Mouse (Mus musculus) left cerebral cortex, postnatal 36 days (tissue): ENCODE measurements at regions not wholly inside any gene's neighbourhood (a gene's known extent, or its start where the extent isn't known, plus 50 kb on each side); places are given as distances from the start of the nearest gene placed in this dataset.
A peak's percentile ranks its signal among the peaks of the same experiment; 100 is the strongest.
"Not testable (repeated sequence)": the region's sequence is repeated elsewhere in the genome, so short reads cannot be mapped to it uniquely, and the experiment has no call there.

Experiments used
- DNase-seq, 2 experiments: peaks; one replicate each; pipeline ENCODE4 v3.0.0; 2021 to 2022; ENCODE audit warnings: low spot score in 2 of 2, mixed read lengths in 1 of 2
- intact Hi-C: fragments of 180-260 bp; cut with DNase I; formaldehyde crosslinking; loops from one replicate; pipeline ENCODE4 v1.15.1; 2025

GRCm38 (mm10) chr14:59075845-59076745 lies 66.6 kb downstream of the 1700129C05Rik start:
- intact Hi-C loops = no loop called here
- DNase-seq = no peak

- intact Hi-C loops = no loop called here
- no peak for DNase-seq
These were observed 70.2 kb downstream of the 1700129C05Rik start for GRCm38 (mm10) chr14:59072323-59073039.

DNA sequence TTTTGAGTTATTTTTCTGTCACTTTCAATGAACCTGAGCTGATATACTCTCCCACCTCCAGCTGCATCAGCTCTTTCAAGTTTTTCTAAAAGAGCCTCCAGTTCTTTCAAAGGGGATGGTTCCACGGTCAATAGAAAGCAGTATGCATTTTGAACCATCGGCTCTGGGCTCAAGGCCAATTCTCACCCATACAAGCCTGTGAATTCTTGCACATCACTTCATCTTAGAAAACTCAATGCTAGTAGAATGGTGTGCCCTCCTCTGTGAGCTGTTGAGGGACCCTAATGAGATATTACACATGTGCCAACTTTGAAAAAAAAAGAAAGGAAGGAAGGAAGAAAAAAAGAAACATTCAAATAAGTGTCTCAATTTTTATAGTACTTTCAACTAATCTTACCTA lies 72.6 kb downstream of the 1700129C05Rik start:
- no peak for DNase-seq

DNA sequence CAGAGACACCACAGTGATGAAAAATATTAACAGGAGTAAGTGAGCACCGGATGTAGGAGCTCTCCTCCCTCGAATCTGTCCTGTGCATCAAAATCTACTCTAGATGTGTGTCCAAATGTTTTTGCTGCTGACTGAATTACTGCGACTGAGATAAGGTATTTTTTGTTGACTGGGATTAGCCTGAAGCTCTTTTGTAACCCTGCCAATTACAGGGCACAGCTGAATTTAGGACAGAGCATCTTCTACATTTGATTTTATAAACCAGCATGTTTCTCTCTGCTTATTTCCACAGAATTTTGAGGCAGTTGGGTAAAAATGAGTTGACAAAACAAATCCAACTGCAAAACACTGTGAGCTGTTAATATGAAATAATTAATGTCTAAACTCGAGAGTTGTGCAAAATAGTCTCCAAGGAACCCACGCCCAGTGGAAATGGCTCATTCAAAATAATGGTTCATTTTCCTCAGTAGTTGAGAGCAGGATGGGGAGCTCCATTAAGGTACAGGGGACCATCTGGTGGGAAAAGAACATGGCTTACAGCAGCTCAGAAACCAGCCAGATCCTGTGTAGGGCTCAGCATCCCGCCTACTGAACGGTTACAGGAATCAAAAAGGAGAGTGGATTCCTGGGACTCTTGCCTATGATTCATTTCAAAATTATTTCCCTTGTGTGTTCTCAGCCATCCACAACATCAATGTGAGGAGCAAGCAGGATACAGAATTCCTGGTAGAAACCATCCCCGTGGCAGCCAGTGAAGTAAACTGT lies 76.1 kb downstream of the 1700129C05Rik start:
- intact Hi-C loops = no loop called here
- peak in 1 of 2 experiments; percentile 8 for DNase-seq

More for the DNA sequence above, 72.6 kb downstream of the 1700129C05Rik start:
- intact Hi-C loops = no loop called here

GRCm38 (mm10) chr14:59063221-59063620 lies 79.5 kb downstream of the 1700129C05Rik start:
- DNase-seq = no peak
- intact Hi-C loops = no loop called here

DNA sequence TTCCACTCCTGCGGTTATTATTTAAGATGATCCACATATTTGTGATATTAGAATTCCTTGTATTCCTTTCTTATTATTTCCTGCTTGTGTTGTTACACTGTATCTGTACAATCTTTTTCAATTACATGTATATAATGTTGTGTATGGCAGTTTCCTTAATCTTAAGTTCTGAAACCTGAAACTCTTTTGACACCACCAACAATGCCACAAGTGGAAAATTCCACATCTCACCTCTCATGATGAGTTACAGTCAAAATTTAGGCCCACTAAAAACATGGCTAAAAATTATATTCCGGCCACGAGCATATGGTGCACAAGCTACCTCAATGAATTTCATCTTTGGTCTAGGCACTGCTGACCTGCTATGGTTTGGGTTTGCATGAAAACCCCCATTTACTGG lies 85.9 kb downstream of the 1700129C05Rik start:
- intact Hi-C loops = no loop called here

DNA sequence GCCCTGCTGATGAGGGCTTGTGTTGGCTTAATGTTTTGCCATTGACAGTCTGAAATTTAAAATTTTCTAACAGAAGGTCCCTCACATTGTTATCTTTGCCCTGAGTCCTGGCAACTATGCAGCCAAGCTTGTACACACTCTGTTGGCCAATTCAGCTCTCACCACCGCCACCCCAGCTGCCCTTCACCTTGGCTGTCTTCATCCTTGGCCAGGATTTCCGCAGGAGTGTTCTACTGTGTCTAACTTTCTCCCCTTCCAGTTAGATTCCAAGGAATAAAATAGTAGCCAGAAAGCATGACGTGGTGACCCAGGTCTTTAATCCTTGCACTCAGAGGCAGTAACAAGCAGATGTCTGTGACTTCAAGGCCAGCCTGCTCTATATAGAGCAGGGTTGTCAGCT lies 87.4 kb downstream of the 1700129C05Rik start:
- intact Hi-C loops = no loop called here
- no peak for DNase-seq

More for the DNA sequence above, 85.9 kb downstream of the 1700129C05Rik start:
- DNase-seq = no peak

DNA sequence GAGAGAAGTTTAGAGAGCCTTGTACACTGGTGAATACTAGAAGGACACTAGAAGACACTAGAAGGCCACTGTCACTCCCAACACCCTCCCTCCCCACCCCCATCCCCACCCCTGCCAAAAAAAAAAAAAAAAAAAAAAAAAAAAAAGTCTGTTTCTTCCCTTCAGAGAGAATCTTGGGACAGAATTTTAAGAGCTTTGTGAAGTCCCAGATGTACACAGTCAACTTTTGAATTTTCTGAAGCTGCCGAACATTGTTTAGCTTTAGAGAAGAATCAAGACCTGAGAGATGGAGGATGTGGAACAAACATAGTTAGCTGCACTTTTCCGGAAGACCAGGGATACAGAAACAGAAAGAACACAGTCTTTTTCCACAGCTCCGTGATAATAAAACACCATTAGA lies 90.3 kb downstream of the 1700129C05Rik start:
- DNase-seq = no peak
- intact Hi-C loops = no loop called here

DNA sequence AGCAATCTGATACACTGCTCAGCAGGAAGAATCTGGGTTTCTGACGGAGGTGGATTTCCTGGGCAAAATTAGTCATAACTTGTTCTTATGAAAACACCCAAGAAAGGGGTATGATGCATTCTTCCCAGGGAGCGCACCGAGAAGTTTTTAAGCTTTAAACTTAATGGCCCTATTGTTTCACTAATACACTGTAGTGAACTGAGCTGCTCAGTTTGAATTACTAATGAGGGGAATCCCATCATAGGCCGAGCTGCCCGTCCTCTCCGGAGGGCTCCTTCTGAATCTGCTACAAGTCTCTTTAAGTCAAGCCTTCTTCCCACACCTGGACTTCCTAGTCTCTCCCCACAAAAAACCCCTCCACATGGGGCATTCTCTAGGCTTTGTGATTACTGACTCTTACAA lies 91.2 kb downstream of the 1700129C05Rik start:
- intact Hi-C loops = no loop called here
- no peak for DNase-seq

- no peak for DNase-seq
- intact Hi-C loops = no loop called here
These were observed 97.0 kb downstream of the 1700129C05Rik start for GRCm38 (mm10) chr14:59045687-59046086.

DNA sequence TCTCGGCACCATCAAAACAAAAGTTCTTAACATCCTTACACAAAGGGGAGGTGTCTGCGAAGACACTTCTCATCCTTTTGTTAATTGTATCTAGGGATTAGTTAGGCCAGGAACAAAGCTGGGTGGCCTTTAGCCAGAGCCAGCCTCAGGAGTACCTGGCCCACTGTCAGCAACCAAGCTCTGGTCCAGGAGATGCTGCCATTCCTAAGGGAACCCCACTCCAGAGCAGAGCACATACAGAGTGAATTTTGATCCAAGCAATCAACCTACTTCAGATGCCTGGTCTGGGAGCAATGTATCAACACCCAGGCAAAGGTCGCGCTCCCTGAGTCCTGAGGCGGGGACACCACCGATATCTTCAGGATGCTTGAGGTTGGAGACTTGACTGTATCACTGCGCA lies 97.5 kb downstream of the 1700129C05Rik start:
- no peak for DNase-seq
- intact Hi-C loops = no loop called here

DNA sequence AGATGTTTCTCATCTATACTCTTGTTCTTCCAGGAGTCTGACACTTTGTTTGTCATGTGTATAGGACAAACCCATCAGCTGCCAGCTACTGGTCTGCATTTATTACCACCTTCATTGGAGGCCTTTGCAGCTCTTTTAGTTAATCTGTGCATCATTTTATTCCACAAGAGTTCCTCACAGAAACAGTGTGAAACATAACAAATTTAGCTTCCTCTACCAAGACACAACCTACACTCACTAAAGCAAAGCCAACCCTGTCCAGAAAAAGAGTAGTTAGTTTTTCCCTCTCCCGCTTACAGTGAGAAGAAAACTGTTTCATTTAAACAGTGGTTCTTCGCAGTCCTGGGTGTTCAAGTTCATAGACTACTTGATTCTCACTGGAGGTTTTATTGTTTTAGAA lies 100.5 kb downstream of the 1700129C05Rik start:
- intact Hi-C loops = no loop called here
- peak in 1 of 2 experiments; percentile 7 for DNase-seq

- DNase-seq, intact Hi-C loops: not testable (repeated sequence)
These were observed 116.9 kb downstream of the 1700129C05Rik start for GRCm38 (mm10) chr14:59025757-59026156.

DNA sequence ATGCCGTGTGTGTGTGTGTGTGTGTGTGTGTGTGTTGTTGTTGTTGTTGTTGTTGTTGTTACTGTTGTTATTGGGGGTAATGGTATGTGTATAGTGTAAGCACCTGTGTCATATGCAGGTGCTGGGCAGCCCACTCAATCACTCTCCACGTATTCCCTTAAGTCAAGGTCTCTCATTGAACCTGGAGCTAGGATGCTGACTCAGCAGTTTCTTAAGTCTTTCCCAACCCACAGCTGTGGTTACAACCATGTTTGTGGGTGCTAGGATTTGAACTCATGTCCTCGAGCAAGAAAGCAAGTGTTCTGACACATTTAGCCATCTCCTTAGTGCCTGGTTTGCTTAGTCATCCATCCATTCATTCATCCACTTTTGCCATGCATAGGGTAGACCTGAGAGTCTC lies 133.2 kb downstream of the 1700129C05Rik start:
- intact Hi-C loops = no loop called here

DNA sequence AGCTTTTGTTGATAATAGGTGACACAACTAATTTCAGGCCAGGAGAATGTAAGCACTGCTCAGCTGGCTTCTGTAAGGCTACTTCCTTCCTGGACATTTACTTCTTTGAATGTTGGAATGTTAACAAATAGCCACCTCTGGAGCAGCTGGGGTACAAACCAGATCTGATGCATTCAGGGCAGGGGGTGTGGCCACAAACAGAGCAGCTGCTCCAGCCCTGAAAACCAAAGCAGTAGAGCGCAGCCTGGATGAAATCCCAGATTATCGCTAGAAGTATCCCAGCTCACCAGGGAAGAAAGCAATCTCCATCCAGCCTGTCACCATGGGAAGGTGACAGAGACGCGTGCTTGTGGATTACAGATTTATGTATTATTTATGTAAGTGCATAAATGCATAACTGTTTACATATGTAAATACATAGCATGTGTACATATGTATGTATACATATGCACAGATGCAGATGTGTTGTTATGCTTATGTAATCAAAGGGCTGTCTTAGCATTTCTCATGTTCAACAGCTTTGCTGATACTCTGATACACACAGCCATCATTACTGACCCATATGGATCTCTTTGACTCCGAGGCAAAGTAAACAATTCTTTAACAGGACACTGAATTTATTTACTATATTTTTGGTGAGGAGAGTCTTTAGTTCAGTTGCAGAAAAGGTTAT lies 143.5 kb downstream of the 1700129C05Rik start:
- intact Hi-C loops = no loop called here
- no peak for DNase-seq

More for the DNA sequence above, 133.2 kb downstream of the 1700129C05Rik start:
- no peak for DNase-seq

- intact Hi-C loops = no loop called here
- DNase-seq = no peak
These were observed 147.7 kb downstream of the 1700129C05Rik start for GRCm38 (mm10) chr14:58994994-58995393.

- DNase-seq = no peak
- intact Hi-C loops = no loop called here
These were observed 153.0 kb downstream of the 1700129C05Rik start for GRCm38 (mm10) chr14:58989644-58990217.

GRCm38 (mm10) chr14:58987688-58988087 lies 155.0 kb downstream of the 1700129C05Rik start:
- intact Hi-C loops = no loop called here
- no peak for DNase-seq

DNA sequence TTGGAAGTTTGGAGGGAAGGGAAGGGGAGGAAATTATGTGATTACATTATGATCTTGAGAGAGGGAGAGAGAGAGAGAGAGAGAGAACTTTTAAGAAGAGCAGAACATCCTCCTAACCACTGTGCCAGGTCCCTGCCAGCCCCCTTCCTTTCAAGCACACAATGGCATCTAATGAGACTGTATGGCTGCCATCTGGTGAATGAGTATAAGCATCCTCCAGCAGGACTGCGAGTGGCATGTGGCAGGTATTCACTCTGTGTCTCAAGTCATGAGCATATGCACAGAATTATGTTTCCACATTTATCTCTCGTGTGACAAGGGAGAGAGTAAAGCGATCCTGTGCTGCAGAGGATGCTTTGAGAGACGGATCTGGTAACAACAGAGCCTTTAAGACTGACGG lies 156.9 kb downstream of the 1700129C05Rik start:
- intact Hi-C loops = no loop called here
- DNase-seq = no peak
